Mouse (Mus musculus) limb, embryonic 12.5 days (tissue): Measurements from ENCODE around the gene Ptprj. TPM values are rescaled to one million over a fixed set of nuclear protein-coding genes. Genes with fewer than 3 reads are reported as not detected.

Experiments used
- ATAC-seq: fragments of 200-750 bp; cut with Nextera tagmentation; 2 replicates; pipeline ENCODE4 v1.8.0; 2017; ENCODE audit warnings: low read depth, moderate TSS enrichment; ENCODE audit not compliant: insufficient number of reproducible peaks, insufficient read depth, low FRiP score, low TSS enrichment
- H3K27ac ChIP-seq: fragments of 300-500 bp; sonication (generic); 2 replicates; pipeline ENCODE4 v1.5.1; 2016; ENCODE audit warnings: mild to moderate bottlenecking, moderate library complexity
- H3K27me3 ChIP-seq: fragments of 300-500 bp; sonication (generic); 2 replicates; pipeline ENCODE4 v1.6.1; 2016; ENCODE audit warnings: mild to moderate bottlenecking, moderate library complexity
- H3K36me3 ChIP-seq: fragments of 300-500 bp; sonication (generic); 2 replicates; pipeline ENCODE4 v1.6.1; 2016; ENCODE audit warnings: mild to moderate bottlenecking, moderate library complexity
- H3K4me1 ChIP-seq: fragments of 300-500 bp; sonication (generic); replicated peaks from 2 replicates; pipeline ENCODE4 v1.6.1; 2016
- H3K4me2 ChIP-seq: fragments of 300-500 bp; sonication (generic); 2 replicates; pipeline ENCODE4 v1.6.1; 2016; ENCODE audit warnings: mild to moderate bottlenecking, moderate library complexity
- H3K4me3 ChIP-seq: fragments of 300-500 bp; sonication (generic); replicated peaks from 2 replicates; pipeline ENCODE4 v1.5.1; 2016; ENCODE audit warnings: mild to moderate bottlenecking
- H3K9ac ChIP-seq: fragments of 300-500 bp; sonication (generic); replicated peaks from 2 replicates; pipeline ENCODE4 v1.6.1; 2016; ENCODE audit warnings: mild to moderate bottlenecking, moderate library complexity
- H3K9me3 ChIP-seq: fragments of 300-500 bp; sonication (generic); 2 replicates; pipeline ENCODE4 v1.6.1; 2016; ENCODE audit warnings: mild to moderate bottlenecking, moderate library complexity
- WGBS: fragments of 180-500 bp; shearing (Covaris S2); methylation state at CpG from one replicate; pipeline ENCODE4 v1.1.7; 2016; 5-methylcytosine and 5-hydroxymethylcytosine counted together
- polyA plus RNA-seq: library from polyadenylated mRNA; unstranded; fragments of >200 nt; fragmentation: Nextera tagmentation; extraction: Ambion mirVana; gene quantifications from 2 replicates; pipeline ENCODE4 v1.2.1, GENCODE M21; 2016

Ptprj gene
- polyA plus RNA-seq, 1 experiment from 2014 or later: 1.3 TPM

GRCm38 (mm10) chr2:90568961-90569481 lies 11.4 kb downstream of the Ptprj start:
- Histone ChIP-seq H3K4me3 (no peak overlapping the region), H3K4me1 (peaks cover 8% of the 10 kb centered on the region; the same call in 1 of the 2 replicates), H3K27me3 (peaks cover 9% of the 10 kb centered on the region), H3K4me2 (no peak overlapping the region), H3K9me3 (no peaks in the 10 kb centered on the region), H3K9ac (no peak overlapping the region), H3K36me3 (no peaks in the 10 kb centered on the region), H3K27ac (no peak overlapping the region)
- no peak for ATAC-seq
- WGBS: 79% methylated on average over 7 of the region's 7 CpGs

DNA sequence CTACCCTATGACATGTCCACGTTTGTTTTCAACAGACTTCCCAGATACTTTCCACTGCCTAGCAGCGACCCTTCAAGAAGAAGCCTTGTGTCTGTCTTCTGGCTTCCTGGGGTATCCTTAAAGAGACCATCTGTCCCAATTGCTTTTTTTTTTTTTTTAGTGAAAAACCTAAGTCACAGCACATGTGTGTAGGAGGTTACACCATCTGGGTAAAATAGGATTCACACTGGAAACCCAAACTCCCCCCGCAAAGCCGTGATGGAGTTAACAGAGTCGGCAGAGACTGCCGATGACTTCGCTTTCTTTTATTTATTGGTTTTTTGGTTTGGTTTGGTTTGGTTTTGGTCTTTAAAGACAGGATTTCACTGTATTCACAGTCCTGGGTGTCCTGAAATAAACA lies 12.4 kb downstream of the Ptprj start:
- 91% methylated on average over 7 of the region's 7 CpGs for WGBS
- H3K4me1 ChIP-seq: peaks cover 8% of the 10 kb centered on the region; the same call in 1 of the 2 replicates

DNA sequence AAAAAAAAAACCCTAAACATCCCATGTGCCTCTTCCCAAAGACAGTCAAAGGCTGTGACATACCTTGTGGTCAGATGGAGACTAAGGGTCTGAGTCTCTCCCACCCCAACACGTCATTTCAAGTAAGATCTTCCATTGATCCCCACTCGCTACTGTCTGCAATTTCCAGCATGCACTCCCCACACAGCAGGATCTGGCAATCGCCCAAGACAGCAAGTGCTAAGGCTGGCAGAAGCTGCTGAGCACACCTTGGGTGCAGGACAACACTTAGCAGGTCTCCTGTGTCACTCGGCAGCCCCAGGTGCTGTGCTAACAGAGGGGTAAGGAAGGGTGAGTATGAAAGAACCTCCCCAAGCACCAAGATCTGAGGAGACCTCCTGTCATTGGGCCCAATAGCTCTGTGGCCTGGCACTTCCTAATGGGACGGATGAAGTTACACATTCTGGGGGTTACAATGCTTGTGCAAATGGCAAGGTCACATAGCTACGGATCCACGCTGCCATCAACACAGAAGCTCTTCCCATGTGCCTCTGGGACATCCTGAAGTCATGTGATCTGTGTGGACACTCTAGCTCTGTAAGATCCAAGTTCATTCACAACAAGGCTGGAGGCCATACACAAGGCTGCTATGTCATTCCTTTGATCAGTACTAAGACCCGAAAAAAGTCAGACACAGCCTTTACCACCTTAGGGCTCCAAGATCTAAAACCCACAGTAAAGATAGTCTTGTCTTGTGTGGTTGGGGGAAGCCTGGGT lies 13.5 kb downstream of the Ptprj start:
- Histone ChIP-seq H3K9me3 (no peaks in the 10 kb centered on the region), H3K4me1 (peaks cover under 1% of the 10 kb centered on the region; the same call in 1 of the 2 replicates), H3K27ac (no peak overlapping the region), H3K4me3 (no peak overlapping the region), H3K27me3 (peaks cover 9% of the 10 kb centered on the region), H3K36me3 (no peaks in the 10 kb centered on the region), H3K4me2 (no peak overlapping the region), H3K9ac (no peak overlapping the region)
- WGBS: 75% methylated on average over 8 of the region's 8 CpGs
- ATAC-seq: no peak

More for the DNA sequence above, 12.4 kb downstream of the Ptprj start:
- no peak overlapping the region for H3K9ac ChIP-seq
- H3K9me3 ChIP-seq: no peaks in the 10 kb centered on the region
- H3K36me3 ChIP-seq: no peaks in the 10 kb centered on the region
- no peak overlapping the region for H3K27ac ChIP-seq
- no peak for ATAC-seq
- H3K27me3 ChIP-seq: peaks cover 9% of the 10 kb centered on the region
- H3K4me3 ChIP-seq: no peak overlapping the region
- H3K4me2 ChIP-seq: no peak overlapping the region

GRCm38 (mm10) chr2:90566046-90566445 lies 14.4 kb downstream of the Ptprj start:
- Histone ChIP-seq H3K9ac (no peak overlapping the region), H3K27me3 (peaks cover 10% of the 10 kb centered on the region), H3K4me2 (no peak overlapping the region), H3K4me3 (no peak overlapping the region), H3K4me1 (0 out of 2 replicates have a peak, but pooled peaks cover 5% of the 10 kb centered on the region), H3K27ac (no peak overlapping the region), H3K36me3 (no peaks in the 10 kb centered on the region), H3K9me3 (no peaks in the 10 kb centered on the region)
- WGBS: 55% methylated on average over 7 of the region's 7 CpGs
- ATAC-seq: no peak

- no peak overlapping the region for H3K27ac ChIP-seq
- H3K4me1 ChIP-seq: 0 out of 2 replicates have a peak, but pooled peaks cover 8% of the 10 kb centered on the region
- no peaks in the 10 kb centered on the region for H3K36me3 ChIP-seq
- 82% methylated on average over 7 of the region's 7 CpGs for WGBS
- no peaks in the 10 kb centered on the region for H3K9me3 ChIP-seq
- no peak for ATAC-seq
- no peak overlapping the region for H3K4me3 ChIP-seq
- H3K27me3 ChIP-seq: peaks cover 11% of the 10 kb centered on the region
- H3K4me2 ChIP-seq: no peak overlapping the region
- no peak overlapping the region for H3K9ac ChIP-seq
Measured at GRCm38 (mm10) chr2:90565192-90565929, 15.1 kb downstream of the Ptprj start.

DNA sequence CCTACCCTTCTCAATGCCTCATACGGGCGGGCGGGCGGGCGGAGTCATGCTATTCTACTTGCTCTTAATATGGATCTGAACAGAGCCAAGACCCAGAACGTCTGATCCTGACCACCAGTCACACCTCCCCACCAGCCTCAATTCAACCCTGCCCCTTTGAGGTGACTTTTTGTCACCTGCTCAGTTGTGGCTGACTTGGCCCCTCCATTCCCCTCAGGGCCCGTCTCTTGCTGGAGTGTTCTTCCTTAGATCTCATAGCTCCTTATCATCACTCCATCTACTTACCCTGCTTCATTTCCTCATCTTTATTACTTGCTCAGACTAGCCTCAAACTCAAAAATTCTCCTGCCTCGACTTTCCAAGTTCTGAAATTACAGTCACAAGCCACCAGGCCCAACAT lies 15.9 kb downstream of the Ptprj start:
- Histone ChIP-seq H3K4me3 (no peak overlapping the region), H3K36me3 (no peaks in the 10 kb centered on the region), H3K4me1 (0 out of 2 replicates have a peak, but pooled peaks cover 8% of the 10 kb centered on the region), H3K27ac (no peak overlapping the region), H3K4me2 (no peak overlapping the region), H3K9me3 (no peaks in the 10 kb centered on the region), H3K9ac (no peak overlapping the region), H3K27me3 (peaks cover 11% of the 10 kb centered on the region)
- 86% methylated on average over 8 of the region's 8 CpGs for WGBS
- no peak for ATAC-seq

DNA sequence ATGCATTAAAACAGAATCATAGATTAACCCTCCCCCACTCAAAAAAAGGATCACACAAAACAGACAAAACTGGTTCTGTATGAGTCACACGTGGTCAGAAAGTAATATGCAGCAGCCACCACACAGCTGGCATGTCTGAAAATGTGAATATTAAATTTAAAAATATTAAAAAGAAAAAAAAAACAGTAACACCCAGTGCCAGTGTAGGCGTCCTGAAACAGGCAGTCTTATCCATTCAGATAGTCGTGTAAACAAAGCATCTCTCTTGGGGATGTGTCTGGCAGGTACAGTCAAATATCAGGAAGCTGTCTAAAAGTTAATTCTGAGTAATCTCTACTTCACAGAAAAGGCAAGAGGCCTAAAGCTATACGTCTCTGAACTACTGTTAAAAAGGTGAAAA lies 17.3 kb downstream of the Ptprj start:
- WGBS: 70% methylated on average over 4 of the region's 4 CpGs
- Histone ChIP-seq H3K27ac (no peak overlapping the region), H3K9ac (no peak overlapping the region), H3K9me3 (no peaks in the 10 kb centered on the region), H3K4me1 (0 out of 2 replicates have a peak, but pooled peaks cover 8% of the 10 kb centered on the region), H3K4me3 (no peak overlapping the region), H3K4me2 (no peak overlapping the region), H3K27me3 (peaks cover 11% of the 10 kb centered on the region), H3K36me3 (no peaks in the 10 kb centered on the region)
- no peak for ATAC-seq

DNA sequence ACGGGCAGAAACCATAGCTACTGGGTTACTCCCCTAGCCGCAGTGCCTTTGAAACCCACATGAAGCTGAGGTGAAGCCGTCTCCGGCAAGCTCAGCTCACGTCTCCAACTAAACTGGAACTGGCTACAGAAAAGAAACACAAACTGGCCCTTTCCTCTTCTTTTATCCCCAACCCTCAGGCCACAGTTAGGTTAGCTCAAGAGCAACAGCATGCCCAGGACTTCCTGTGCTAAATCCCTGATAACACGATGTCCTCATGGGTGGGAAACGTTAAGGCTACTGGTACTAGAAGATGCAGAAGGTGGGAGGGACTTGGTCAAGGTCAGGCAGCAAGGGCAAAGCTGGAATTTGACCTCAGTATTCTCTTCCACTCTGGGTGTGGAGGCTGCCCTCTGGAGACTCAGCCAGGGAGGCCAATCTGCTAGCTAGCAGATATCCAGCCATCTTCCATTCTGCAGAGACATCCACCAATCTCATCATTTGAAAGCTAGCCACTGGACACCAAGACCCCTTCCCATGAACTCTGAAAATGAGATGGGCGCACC lies 18.2 kb downstream of the Ptprj start:
- Histone ChIP-seq H3K4me2 (no peak overlapping the region), H3K9ac (no peak overlapping the region), H3K36me3 (no peaks in the 10 kb centered on the region), H3K27me3 (peaks cover 8% of the 10 kb centered on the region), H3K9me3 (no peaks in the 10 kb centered on the region), H3K4me1 (0 out of 2 replicates have a peak, but pooled peaks cover 8% of the 10 kb centered on the region), H3K27ac (no peak overlapping the region), H3K4me3 (no peak overlapping the region)
- 65% methylated on average over 8 of the region's 8 CpGs for WGBS
- no peak for ATAC-seq

GRCm38 (mm10) chr2:90560197-90560843 lies 20.1 kb downstream of the Ptprj start:
- Histone ChIP-seq H3K4me3 (no peak overlapping the region), H3K4me2 (no peak overlapping the region), H3K27me3 (0 out of 2 replicates have a peak, but pooled peaks cover 3% of the 10 kb centered on the region), H3K36me3 (no peaks in the 10 kb centered on the region), H3K9ac (no peak overlapping the region), H3K9me3 (no peaks in the 10 kb centered on the region), H3K4me1 (0 out of 2 replicates have a peak, but pooled peaks cover 8% of the 10 kb centered on the region), H3K27ac (no peak overlapping the region)
- 62% methylated on average over 6 of the region's 6 CpGs for WGBS
- peak; percentile 57; the same call in 1 of the 2 replicates for ATAC-seq

GRCm38 (mm10) chr2:90559688-90560196 lies 20.7 kb downstream of the Ptprj start:
- Histone ChIP-seq H3K4me1 (0 out of 2 replicates have a peak, but pooled peaks cover 8% of the 10 kb centered on the region), H3K36me3 (no peaks in the 10 kb centered on the region), H3K9ac (no peak overlapping the region), H3K27me3 (0 out of 2 replicates have a peak, but pooled peaks cover 3% of the 10 kb centered on the region), H3K27ac (no peak overlapping the region), H3K4me2 (no peak overlapping the region), H3K9me3 (no peaks in the 10 kb centered on the region), H3K4me3 (no peak overlapping the region)
- no peak for ATAC-seq
- whole genome bisulfite sequencing: 85% methylated on average over 12 of the region's 12 CpGs
